Mouse (Mus musculus): ENCODE data around the gene Gabpb2.
A peak's percentile ranks its signal among the peaks of the same experiment; 100 is the strongest.
"Not testable (repeated sequence)": the region's sequence is repeated elsewhere in the genome, so short reads cannot be mapped to it uniquely, and the experiment has no call there.

Gene Gabpb2

DNA sequence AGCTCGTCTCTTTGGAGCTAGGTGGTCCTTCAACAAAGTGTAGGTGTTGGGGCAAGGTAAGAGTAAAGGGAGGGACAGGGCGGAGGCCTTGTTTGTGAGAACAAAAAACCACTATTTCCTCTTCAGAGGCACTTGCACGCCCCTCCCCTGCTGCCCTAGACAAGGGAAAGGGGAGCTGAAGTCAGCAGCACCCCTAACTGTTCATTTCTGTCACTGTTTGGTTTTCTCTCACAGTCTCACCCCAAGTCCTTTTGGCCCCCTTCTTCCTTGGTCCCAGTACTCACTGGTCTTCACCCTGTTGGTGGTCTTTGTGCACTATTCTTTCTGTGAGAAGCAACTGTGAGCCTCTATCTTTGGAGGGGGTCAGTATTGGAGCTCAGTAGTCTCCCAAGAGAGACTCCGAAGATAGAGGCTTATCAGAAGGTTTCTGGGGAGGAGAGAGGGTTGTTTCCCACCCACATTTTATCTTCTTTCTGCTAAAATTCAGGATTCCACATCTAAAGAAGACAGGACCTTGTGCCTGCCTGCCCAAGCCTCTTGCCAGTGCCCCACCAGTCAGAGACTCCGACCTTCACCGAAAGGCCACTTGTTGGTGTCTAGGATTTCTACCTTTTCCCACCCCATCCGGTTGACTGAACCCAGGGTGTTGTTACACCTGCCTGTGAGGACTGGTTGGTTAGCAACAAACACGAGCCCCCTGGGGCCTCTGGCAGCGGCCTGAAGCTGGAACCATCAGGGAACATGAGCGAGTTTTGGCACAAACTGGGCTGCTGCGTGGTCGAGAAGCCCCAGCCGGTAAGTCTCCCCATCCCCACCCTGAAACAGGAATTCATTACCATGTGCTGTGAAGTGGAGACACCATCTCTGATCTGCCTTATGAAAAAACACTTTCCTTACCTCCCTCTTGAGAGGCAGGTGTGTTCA, 13.8 kb upstream of the Gabpb2 start, which contains the start of gene Mllt11:
Gene Mllt11, minus strand, starts transcription at position 874 of the 924 bp plus-strand sequence.
- DNase-seq (ENCODE audit: low read depth in 2 of 2, low spot score in 2 of 2) = peak; percentile 44 to 47

DNA sequence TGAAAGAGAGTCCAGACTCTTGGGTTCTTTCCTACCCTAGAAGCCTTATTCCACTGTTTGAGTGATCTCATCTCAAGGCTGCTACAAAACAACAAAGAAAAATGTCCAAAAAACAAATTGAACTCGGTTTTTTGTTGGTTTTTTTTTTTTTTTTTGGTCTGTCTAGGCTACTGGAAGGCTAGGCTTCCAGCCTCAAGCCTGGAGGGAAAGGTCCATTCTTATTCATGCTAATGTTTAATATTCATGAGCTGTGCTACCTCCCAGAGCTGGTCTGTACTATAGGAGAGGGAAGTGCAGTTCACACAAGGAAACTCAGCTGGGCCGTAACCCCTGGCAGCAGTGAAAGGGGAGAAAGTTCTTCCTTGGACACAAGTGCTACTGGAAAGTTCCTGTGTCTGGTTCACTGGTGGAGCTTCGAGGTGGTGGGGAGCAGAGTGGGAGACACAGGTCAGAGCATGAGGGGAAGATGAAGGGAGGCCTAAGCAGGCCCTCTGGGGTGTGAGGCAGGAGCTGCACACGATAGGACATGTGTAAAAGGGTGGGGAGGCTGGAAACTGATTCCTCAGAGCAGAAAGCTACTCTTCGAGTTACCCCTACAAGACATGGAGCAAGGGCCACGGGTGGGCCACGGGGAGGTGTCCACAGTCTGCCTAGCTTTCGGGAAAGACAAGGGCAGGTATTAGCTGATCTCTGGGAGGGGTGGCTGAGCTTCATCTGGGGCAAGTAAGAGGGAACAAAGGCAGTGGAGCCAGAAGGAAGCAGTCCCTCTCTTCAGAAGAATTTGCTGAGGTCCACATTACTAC, 13.0 kb upstream of the Gabpb2 start:
- no peak for DNase-seq (ENCODE audit: low read depth in 2 of 2, low spot score in 2 of 2)

DNA sequence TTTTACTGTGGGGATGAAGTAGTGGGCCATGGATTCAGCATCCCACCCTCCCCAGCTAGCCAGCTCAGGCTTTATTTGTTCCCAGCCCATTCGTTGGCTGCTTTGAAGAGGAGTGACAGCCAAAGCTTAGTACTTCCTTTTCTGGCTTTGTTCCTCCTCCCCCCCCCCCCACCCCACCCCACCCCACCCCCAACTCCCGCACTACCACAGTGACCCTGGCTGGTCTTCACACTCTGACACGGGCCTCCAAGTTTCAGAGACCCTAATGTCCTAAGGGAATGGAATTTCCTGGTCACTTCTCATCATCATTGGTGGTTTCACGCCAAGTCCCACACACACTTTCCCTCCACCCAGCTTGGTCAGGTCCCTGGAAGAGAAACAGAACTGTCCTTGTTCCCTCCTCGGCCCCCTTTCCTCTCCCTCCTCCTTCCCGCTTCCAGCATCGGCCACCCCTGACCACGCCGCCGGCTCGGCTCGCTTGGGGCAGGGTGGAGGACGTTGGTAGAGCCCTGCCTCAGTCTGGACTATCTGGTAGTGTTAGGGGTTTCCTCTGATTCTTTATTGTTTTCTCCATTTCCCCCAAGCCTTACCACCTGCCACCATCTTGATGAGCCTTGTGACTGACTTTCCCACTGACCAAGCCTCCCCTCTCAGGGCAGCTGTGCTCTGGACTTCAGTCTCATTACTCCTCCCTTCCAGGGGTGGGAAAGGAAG, 12.2 kb upstream of the Gabpb2 start:
- DNase-seq (ENCODE audit: low read depth in 2 of 2, low spot score in 2 of 2) = no peak

DNA sequence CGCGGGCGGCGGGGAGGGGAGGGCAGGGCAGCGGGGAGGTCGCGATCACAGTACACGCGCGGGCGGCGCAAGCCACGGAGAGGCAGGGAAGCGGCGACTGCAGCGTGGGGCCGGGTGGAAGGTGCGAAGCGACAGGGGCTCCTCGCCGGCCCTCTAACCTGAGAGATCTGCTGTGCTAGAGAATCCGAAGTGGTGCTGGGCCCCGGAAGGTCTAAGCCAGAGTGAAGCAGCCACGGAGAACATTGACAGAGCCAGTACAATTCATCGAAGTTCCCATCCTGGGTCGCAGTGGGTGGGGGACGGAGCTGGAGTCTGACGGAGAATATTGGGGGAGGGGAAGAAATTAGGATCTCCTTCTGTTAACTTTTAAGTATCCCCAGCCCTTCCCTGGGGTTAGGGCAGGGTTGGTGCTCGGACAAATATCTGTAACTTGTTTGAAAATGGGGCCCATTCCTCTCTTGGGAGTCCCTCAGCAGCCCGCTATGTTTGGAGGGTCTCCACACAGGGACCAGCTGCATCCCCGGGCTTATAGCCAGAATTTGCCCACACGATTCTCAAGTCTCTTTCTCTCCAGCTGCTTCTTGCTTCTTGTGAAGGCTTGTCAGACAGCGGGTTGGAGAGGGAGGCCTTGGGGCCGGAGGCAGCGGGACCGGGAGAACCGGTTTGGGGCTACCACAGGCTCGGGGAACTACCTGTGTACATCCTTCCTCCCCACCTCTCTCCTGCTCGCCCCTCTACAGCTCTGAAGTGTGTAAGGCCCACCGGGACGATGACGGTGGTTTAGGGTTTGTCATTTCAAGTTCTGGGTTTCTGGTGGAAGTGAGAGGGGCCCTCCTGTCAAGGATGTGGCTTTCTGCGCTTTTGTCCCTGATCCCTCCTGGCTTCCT, 11.4 kb upstream of the Gabpb2 start:
- DNase-seq (ENCODE audit: low read depth in 2 of 2, low spot score in 2 of 2) = peak; percentile 26 to 35

DNA sequence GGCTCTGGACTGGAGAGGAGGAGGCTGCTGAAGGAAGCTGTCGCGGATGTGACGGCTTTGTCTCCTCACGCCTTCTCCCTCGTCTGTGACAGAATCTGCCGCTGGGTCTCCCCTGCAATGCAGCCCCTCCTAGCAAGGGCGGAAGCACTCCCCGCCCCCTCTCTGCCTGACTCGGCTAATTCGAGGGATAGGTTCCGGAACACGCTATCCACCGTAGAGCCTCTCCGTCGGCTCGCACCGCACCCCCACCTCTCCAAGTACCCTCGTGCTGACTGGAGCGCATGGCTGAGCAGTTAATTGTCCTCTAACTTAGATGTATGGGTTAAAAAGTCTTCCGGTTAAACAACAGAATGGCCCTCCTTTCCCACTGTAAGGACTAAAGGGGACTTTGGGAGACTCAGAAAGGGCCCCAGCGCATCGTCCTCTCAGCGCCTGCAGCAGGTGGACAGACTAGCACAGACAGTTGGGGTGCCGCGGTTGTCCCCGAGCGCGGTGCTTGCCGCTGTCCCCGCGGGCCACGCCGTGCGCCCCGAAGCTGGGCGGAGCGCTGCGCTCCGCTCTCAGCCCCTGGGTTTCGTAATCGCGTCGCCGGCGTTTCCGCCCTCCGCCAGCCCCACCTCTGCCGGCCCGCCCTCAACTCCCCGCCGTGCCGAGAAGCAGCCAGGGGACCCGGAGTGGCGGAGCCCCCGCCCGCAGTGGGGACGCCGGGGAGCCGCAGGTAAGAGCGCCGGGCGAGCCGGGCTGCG, 10.6 kb upstream of the Gabpb2 start, which contains the start of gene Cdc42se1:
Gene Cdc42se1, plus strand, starts transcription at position 585 of the 746 bp plus-strand sequence.
- DNase-seq (ENCODE audit: low read depth in 2 of 2, low spot score in 2 of 2) = peak; percentile 77 to 84

DNA sequence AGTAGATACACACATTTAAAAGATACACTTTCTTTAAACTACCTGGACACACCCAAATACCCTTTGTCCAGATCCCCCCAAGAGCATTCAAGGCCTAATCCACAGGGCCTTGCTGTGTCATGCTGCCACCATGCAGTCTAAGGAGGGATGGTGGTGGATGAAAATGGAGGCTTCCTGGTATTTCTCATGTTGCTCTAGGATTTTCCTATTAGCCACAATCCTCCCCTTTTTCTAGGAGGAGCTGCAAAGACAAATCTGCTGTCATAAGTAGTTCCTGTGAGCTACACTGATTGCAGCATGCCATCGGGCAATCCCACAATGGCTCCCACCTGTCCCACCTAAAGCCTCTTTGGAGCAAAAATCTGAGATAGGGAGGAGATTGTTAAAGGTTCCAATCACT, 9.5 kb upstream of the Gabpb2 start:
- DNase-seq (ENCODE audit: low read depth in 2 of 2, low spot score in 2 of 2) = no peak

DNA sequence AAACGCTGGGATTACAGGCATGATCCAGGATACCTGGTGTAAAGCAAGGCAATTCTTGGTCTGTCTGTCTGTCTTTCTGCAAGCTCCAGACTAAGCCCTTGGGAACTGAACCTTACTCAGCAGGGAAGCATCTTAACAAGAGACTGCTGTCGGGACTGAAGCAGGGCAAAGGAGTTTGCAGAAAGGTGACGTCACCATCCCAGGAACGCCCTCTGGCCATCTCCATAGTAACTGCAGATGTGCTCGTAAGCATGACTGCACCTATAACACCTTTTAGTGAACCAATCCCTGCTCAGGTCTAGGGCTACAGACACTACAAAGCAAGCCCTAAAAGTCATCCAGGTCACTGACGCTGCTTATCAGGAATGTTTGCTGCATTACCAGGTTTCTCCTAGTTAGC, 6.6 kb upstream of the Gabpb2 start:
- no peak for DNase-seq (ENCODE audit: low read depth in 2 of 2, low spot score in 2 of 2)

DNA sequence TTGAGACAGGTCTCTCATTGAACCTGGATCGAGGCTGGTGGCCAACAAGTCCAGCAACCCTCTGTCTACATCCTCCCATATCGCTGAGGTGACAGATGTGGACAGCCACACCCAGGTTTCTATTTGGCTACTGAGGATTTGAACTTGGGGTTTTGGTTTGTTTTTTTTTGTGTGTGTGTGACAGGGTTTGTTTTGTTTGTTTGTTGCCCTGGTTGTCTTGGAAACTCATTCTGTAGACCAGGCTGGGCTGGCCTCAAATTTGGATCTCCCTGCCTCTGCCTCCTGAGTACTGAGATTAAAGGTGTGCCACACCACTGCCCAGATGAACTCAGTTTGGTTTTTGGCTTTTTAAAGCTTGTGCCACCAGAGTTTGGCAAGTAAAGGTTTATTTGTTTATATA, 5.3 kb upstream of the Gabpb2 start:
- DNase-seq (ENCODE audit: low read depth in 2 of 2, low spot score in 2 of 2) = no peak

DNA sequence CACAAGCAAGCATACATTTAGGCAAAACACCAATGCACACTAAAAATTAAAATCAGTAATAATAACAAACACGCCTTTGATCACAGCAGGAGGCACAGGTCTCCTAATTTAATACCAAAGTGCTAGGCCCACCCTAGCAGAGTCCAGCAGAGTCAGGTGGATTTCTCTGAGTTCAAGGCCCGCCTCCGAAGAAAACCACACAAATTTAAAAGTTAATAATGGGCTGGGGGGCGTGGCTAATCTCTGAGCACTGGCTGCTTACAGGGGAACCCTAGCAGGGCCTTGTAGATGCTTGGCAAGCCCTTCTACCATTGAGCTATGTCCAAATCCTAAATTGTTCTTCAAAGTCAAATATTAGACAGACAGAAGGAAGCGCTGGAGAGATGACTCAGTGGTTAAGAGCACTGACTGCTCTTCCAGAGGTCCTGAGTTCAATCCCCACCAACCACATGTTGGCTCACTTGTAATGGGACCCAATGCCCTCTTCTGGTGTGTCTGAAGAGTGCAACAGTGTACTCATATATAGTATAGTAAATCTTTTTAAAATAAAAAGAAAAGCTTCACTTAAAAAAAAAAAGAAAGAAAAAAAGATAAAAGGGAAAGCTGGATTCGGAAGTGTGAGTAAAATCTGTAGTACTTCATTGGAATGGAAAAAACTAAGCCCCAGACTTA, 886 bp upstream of the Gabpb2 start:
- no peak for DNase-seq (ENCODE audit: low read depth in 2 of 2, low spot score in 2 of 2)

DNA sequence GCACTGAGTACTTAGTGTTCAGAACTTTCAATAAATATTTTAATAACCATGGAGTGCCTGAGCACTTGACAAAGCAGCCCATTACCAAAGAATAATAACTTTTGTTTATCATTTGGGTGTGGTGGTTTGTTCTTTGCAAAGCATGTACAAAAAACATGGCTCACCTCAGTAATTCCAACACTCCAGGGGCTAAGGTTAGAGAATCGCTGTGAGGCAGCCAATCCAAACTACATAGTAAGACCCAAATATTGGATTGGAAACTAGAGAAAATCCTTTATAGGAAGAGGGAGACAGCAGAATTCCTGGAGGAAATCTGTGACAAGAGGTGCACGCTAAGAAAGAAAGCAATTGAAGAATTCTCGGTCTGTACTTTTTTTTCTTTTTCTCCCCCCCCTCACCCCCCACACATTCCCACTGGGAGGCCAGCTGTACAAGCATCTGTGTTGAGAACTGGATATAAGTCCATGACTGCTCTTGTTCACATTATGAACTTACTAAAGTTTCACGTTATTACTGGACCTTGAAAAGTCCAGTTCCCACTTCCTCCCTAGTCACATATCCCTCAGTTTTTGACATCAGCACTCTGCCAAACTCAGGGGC, 961 bp downstream of the Gabpb2 start:
- no peak for DNase-seq (ENCODE audit: low read depth in 2 of 2, low spot score in 2 of 2)

DNA sequence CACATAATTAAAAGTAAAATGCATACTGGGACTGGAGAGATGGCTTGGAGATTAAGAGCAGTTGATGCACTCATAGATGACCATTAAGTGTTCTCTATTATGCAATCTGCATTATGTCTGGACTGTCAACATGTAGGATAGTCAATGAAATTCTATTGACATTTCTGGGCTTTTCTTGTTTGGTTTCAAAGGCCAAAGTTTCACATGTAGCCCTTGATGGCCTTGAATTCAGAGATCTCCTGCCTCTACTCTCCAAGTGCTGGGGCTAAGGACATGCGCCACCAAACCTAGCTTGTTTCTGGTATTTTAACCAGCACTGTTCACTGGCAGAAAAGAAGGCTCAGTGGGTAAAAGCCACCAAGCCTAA, 4.1 kb downstream of the Gabpb2 start:
- no peak for DNase-seq (ENCODE audit: low read depth in 2 of 2, low spot score in 2 of 2)

DNA sequence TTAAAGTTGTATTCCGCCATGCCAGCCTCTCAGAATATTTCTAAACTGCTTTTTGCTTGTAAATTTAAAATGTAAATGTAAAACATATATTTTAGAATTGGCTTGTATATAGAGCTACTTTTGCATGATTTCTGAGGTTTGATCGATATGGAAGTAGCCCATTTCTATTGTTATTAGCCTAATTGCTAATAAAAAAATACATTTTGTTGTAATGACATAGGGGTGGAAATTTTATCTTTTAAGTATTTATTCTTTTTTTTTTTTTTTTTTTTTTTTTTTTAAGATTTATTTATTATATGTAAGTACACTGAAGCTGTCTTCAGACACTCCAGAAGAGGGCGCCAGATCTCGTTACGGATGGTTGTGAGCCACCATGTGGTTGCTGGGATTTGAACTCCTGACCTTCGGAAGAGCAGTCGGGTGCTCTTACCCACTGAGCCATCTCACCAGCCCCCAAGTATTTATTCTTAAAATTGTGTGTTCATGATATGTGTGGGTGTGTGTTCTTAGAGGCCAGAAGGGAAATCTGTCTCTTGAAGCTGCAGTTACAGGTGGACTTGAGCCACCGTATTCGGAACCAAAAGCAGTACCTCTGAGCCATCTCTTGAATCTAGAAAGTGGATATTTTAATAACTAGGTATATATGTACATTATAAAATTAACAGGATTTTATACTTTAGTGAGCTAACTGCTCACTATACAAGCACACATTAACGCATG, 4.7 kb downstream of the Gabpb2 start:
- DNase-seq (ENCODE audit: low read depth in 2 of 2, low spot score in 2 of 2) = not testable (repeated sequence)

DNA sequence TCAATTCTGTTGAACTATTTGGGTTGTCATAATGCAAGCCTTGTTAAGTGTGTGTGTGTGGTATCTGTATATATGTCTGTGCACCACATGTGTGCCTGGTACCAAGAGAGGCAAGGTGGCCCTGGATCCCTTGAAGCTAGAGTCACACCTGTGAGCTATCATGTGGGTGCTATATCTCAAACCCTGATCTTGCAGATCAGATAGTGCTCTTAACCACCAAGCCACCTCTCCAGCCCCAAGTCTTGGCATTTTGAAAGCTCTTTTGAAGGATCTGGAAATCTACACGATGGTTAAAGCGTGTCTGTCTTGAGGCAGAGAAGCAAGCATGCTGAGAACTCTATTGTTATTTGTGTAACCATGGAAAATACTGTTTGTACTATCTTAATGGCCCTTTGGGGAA, 7.1 kb downstream of the Gabpb2 start:
- no peak for DNase-seq (ENCODE audit: low read depth in 2 of 2, low spot score in 2 of 2)

DNA sequence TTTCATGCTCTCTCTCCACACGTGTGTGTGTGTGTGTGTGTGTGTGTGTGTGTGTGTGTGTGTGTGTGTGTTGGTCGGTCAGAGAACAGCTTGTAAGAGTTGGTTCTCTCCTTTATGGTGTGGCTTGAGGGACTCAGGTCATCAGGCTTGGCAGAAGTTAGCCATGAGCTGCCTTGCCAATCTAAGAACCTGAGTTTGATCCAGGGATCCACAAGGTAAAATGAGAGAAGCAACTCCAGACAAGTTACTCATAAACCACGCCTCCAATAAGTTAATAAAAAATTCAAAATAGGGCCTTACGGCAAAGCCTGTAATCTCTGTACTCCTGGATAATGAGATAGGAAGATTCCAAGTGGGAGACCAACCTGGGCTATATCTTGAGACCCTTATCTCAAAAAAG, 9.4 kb downstream of the Gabpb2 start:
- no peak for DNase-seq (ENCODE audit: low read depth in 2 of 2, low spot score in 2 of 2)

DNA sequence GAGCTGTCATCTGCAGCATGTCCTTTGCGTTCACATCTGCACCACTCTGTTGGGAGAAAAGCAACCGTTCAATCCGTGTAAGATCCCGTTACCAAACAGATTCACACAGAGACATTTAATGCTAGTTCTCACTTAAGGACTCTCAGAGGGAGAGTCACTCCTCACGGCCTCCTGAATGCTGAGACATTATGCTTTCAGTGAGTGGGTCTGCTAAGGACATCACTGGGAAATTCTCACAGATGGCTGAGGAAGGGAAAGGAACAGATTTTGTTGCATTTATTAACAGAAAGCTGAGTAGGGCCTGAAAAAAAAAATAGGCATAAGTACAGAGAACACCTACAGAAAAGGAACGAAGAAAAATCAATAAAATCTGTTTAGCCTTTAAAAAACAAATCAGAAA, 13.8 kb downstream of the Gabpb2 start:
- no peak for DNase-seq (ENCODE audit: low read depth in 2 of 2, low spot score in 2 of 2)

DNA sequence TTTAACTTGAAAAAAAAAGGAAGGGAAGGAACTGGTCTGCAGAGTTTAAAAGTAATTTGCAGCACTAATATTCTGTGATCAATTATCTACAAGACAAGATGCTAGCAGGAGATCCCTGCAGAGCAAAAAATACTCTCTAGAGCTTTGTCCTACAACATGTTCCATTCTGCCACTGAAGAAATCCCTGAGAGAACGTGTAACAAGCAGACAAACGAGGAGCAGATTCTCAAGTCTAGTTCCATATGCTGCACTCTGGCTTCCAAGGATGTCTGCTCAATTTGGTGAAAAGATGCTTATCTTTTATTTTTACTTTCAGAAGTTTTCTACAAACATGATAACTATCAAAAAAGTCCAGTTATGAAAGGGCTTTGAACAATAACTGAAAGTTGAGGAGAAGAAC, 17.2 kb downstream of the Gabpb2 start:
- no peak for DNase-seq (ENCODE audit: low read depth in 2 of 2, low spot score in 2 of 2)

DNA sequence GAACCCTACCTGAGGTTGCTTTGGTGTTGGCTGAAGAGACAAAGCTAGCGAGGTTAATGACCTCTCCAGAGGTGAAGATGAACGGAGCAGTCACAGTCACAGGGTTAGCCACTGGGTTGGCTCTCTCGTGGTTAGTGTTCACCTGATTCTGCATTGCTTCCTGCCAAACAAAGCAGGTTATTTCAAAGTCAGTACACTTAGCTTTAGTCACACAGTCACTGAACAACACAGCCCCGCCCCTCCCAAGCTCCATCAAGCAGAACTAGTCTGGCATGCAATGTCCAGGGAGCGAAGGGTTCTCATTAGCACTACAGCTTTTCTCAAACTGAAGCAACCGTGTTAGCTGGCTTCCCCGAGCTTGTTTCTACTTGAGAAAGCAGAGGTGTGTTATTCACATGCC, 17.6 kb downstream of the Gabpb2 start:
- no peak for DNase-seq (ENCODE audit: low read depth in 2 of 2, low spot score in 2 of 2)

DNA sequence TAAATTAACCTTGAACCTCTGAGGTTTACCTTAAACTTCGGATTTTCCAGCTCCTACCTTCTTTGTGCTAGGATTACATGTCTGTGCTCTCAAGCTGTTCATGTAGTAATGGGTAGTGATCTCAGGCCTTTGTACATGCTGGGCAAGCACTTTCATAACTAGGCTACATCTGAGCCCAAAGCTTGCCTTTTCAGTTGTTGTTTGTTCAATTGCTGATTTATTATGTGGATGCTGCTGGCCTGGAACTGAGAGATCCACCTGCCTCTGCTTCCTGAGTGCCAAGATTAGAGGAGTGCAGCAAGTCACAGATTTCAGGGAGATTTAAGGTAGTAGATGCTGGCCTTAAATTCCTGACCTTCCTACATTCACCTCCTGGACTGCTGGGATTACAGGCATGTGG, 18.6 kb downstream of the Gabpb2 start:
- no peak for DNase-seq (ENCODE audit: low read depth in 2 of 2, low spot score in 2 of 2)
